Mouse (Mus musculus): Measurements from ENCODE around the gene Ptprk.

DNA sequence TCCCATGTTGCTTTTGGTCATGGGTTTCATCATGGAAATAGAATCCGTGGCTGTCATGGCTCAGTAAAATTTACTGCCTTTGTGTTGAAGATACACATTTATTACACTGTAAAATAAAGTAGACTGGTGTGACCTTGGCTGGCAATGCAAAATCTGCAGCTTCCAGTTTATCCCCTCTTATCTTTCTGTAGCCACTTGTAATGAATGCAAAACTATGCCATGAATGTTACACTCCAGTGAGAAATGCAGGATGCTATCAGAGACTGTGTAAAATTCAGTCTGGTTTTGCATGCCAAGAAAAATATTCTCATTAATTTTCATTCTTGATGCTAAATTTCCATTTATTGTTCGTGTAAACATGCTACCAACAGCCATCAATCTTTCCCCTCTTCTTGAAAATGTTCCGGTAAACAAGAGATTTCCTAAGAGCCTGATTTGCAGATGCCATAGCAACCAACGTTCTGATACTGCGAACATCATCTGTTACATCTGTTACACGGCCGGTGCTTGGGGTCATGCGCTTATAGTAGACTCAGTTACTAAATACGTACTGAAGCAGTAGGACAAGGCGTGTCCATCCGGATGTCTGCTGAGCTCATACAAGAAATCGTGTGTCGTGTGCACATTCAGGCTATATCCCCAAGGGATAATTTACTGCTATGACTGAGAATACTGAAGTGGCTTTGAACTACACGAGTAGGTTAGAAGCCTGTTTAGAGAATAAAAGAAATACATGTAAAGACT is 449.5 kb downstream of the Ptprk start:
- TF ChIP-seq POLR2AphosphoS5 (IDR thresholded peaks at IDR 0.05; ENCODE audit: insufficient replicate concordance, low read depth, low read length) (no peak), GATA1 (IDR thresholded peaks at IDR 0.05; ENCODE audit: borderline replicate concordance, low read length) (no peak)
